Mouse (Mus musculus) midbrain, postnatal 0 days (tissue): Measurements from ENCODE around the gene Celf2. TPM values are rescaled to one million over a fixed set of nuclear protein-coding genes. Genes with fewer than 3 reads are reported as not detected.
A peak's percentile ranks its signal among the peaks of the same experiment; 100 is the strongest.

Experiments used
- ATAC-seq: fragments of 200-750 bp; cut with Nextera tagmentation; 2 replicates; pipeline ENCODE4 v1.8.0; 2017; ENCODE audit warnings: moderate number of reproducible peaks, mild to moderate bottlenecking, moderate TSS enrichment, moderate library complexity; ENCODE audit not compliant: low FRiP score
- DNase-seq: peaks from one replicate; pipeline ENCODE4 v3.0.0-alpha.2; 2015; ENCODE audit warnings: low spot score
- H3K27ac ChIP-seq: fragments of 300-500 bp; sonication (generic); 2 replicates; pipeline ENCODE4 v1.5.1; 2014; ENCODE audit warnings: low read depth, mild to moderate bottlenecking, low read length, mixed read lengths
- H3K27me3 ChIP-seq: fragments of 300-500 bp; sonication (generic); 2 replicates; pipeline ENCODE4 v1.6.1; 2014; ENCODE audit warnings: low read length, control low read depth, mixed read lengths; ENCODE audit not compliant: insufficient read depth
- H3K36me3 ChIP-seq: fragments of 300-500 bp; sonication (generic); 2 replicates; pipeline ENCODE4 v1.6.1; 2014; ENCODE audit warnings: low read length, control low read depth, mixed read lengths; ENCODE audit not compliant: insufficient read depth
- H3K4me1 ChIP-seq: fragments of 300-500 bp; sonication (generic); 2 replicates; pipeline ENCODE4 v1.6.1; 2014; ENCODE audit warnings: mild to moderate bottlenecking, control low read depth, antibody characterized with exemption, low read length, mixed read lengths; ENCODE audit not compliant: insufficient read depth
- H3K4me2 ChIP-seq: fragments of 300-500 bp; sonication (generic); 2 replicates; pipeline ENCODE4 v1.6.1; 2014; ENCODE audit warnings: low read depth, mild to moderate bottlenecking, low read length, mixed read lengths; ENCODE audit not compliant: poor library complexity, severe bottlenecking
- H3K4me3 ChIP-seq: fragments of 300-500 bp; sonication (generic); 2 replicates; pipeline ENCODE4 v1.5.1; 2014; ENCODE audit warnings: low read depth, mild to moderate bottlenecking, low read length, moderate library complexity
- H3K9ac ChIP-seq: fragments of 300-500 bp; sonication (generic); replicated peaks from 2 replicates; pipeline ENCODE4 v1.6.1; 2014; ENCODE audit warnings: mild to moderate bottlenecking, low read length, moderate library complexity, mixed read lengths; ENCODE audit not compliant: poor library complexity, severe bottlenecking
- H3K9me3 ChIP-seq: fragments of 300-500 bp; sonication (generic); 2 replicates; pipeline ENCODE4 v1.6.1; 2016; ENCODE audit warnings: low read length, control low read depth
- CTCF ChIP-seq: IDR thresholded peaks from 2 replicates; pipeline ENCODE4 v1.5.1; 2016; ENCODE audit warnings: antibody characterized with exemption, mild to moderate bottlenecking
- WGBS: fragments of 180-500 bp; shearing (Covaris S2); extraction: QIAGEN DNeasy Blood & Tissue Kit; methylation state at CpG from one replicate; pipeline ENCODE4 v1.1.7; 2014; 5-methylcytosine and 5-hydroxymethylcytosine counted together
- polyA plus RNA-seq: library from polyadenylated mRNA; unstranded; fragments of >200 nt; fragmentation: Nextera tagmentation; extraction: Ambion mirVana; gene quantifications from 2 replicates; pipeline ENCODE4 v1.2.1, GENCODE M21; 2015
- total RNA-seq: library from RNA; depleted of rRNA; stranded (reverse); fragments of >200 nt; gene quantifications from 2 replicates; pipeline ENCODE4 v1.2.3, GENCODE M21; 2014

Gene Celf2
- total and polyA plus RNA-seq, 2 experiments from 2014 or later: 112 to 135 TPM

GRCm38 (mm10) chr2:7144871-7145270 lies 364.5 kb downstream of the Celf2 start:
- Histone ChIP-seq H3K36me3 (no peaks in the 10 kb centered on the region), H3K27me3 (no peaks in the 10 kb centered on the region), H3K4me2 (no peak overlapping the region), H3K4me3 (no peak overlapping the region), H3K9ac (no peak overlapping the region), H3K4me1 (no peaks in the 10 kb centered on the region), H3K9me3 (no peaks in the 10 kb centered on the region), H3K27ac (no peak overlapping the region)
- no peak for DNase-seq
- no peak for TF ChIP-seq CTCF
- no peak for ATAC-seq
- 88% methylated on average over 1 of the region's 1 CpGs for WGBS

GRCm38 (mm10) chr2:7123366-7123765 lies 386.0 kb downstream of the Celf2 start:
- no peak for TF ChIP-seq CTCF
- H3K4me2 ChIP-seq: no peak overlapping the region
- H3K9ac ChIP-seq: no peak overlapping the region
- no peak overlapping the region for H3K27ac ChIP-seq
- no peaks in the 10 kb centered on the region for H3K27me3 ChIP-seq
- WGBS: 92% methylated on average over 2 of the region's 2 CpGs
- H3K9me3 ChIP-seq: no peaks in the 10 kb centered on the region
- H3K36me3 ChIP-seq: no peaks in the 10 kb centered on the region
- H3K4me1 ChIP-seq: no peaks in the 10 kb centered on the region
- H3K4me3 ChIP-seq: no peak overlapping the region
- DNase-seq: no peak
- ATAC-seq: no peak

- DNase-seq: peak; percentile 35
- Histone ChIP-seq H3K9me3 (no peaks in the 10 kb centered on the region), H3K27me3 (no peaks in the 10 kb centered on the region), H3K36me3 (no peaks in the 10 kb centered on the region), H3K4me3 (no peak overlapping the region), H3K4me2 (no peak overlapping the region), H3K27ac (no peak overlapping the region), H3K9ac (no peak overlapping the region), H3K4me1 (no peaks in the 10 kb centered on the region)
- ATAC-seq: no peak
- TF ChIP-seq CTCF: no peak
- WGBS: 20% methylated on average over 2 of the region's 2 CpGs
Observed at GRCm38 (mm10) chr2:7115801-7116200, 393.6 kb downstream of the Celf2 start.

- H3K9ac ChIP-seq: no peak overlapping the region
- H3K27ac ChIP-seq: no peak overlapping the region
- no peaks in the 10 kb centered on the region for H3K9me3 ChIP-seq
- no peak overlapping the region for H3K4me2 ChIP-seq
- no peaks in the 10 kb centered on the region for H3K4me1 ChIP-seq
- no peak for TF ChIP-seq CTCF
- no peaks in the 10 kb centered on the region for H3K36me3 ChIP-seq
- H3K4me3 ChIP-seq: no peak overlapping the region
- DNase-seq: no peak
- ATAC-seq: no peak
- H3K27me3 ChIP-seq: no peaks in the 10 kb centered on the region
- 50% methylated on average over 3 of the region's 3 CpGs for WGBS
Observed at GRCm38 (mm10) chr2:7115161-7115560, 394.2 kb downstream of the Celf2 start.

- Histone ChIP-seq H3K9me3 (no peaks in the 10 kb centered on the region), H3K4me2 (no peak overlapping the region), H3K27ac (no peak overlapping the region), H3K4me1 (no peaks in the 10 kb centered on the region), H3K4me3 (no peak overlapping the region), H3K36me3 (no peaks in the 10 kb centered on the region), H3K9ac (no peak overlapping the region), H3K27me3 (no peaks in the 10 kb centered on the region)
- ATAC-seq (no peak), DNase-seq (no peak)
- TF ChIP-seq CTCF: no peak
- 74% methylated on average over 4 of the region's 4 CpGs for WGBS
Observed at GRCm38 (mm10) chr2:7113738-7114137, 395.6 kb downstream of the Celf2 start.

GRCm38 (mm10) chr2:7112156-7112813 lies 397.1 kb downstream of the Celf2 start:
- Histone ChIP-seq H3K4me3 (no peak overlapping the region), H3K9ac (no peak overlapping the region), H3K27ac (no peak overlapping the region), H3K4me2 (no peak overlapping the region), H3K4me1 (no peaks in the 10 kb centered on the region), H3K27me3 (no peaks in the 10 kb centered on the region), H3K36me3 (no peaks in the 10 kb centered on the region), H3K9me3 (no peaks in the 10 kb centered on the region)
- DNase-seq: no peak
- no peak for ATAC-seq
- no peak for TF ChIP-seq CTCF
- 71% methylated on average over 4 of the region's 4 CpGs for WGBS
